Mouse (Mus musculus): ENCODE data around the gene Pdss2.

GRCm38 (mm10) chr10:43440050-43440449 lies 218.8 kb downstream of the Pdss2 start:
- no peak for TF ChIP-seq MAFK (IDR thresholded peaks at IDR 0.05; ENCODE audit: insufficient read depth, low read depth, low read length)
- TF ChIP-seq ZNF384 (IDR thresholded peaks at IDR 0.05; ENCODE audit: low read depth, low read length): no peak

Measured in ES-E14 (cell line).